Mouse (Mus musculus): ENCODE measurements around the gene Ptdss2. TPM values are rescaled to one million over a fixed set of nuclear protein-coding genes. Genes with fewer than 3 reads are reported as not detected.

The Ptdss2 gene
- total RNA-seq, 2 experiments from 2014 or later: 44.2 to 53.1 TPM

GRCm38 (mm10) chr7:141172116-141173006 is 50.2 kb downstream of the Ptdss2 start, which contains the start of gene Rnh1:
TSS of gene Rnh1 (minus strand) at chr7:141172857.
- DNase-seq (ENCODE audit: low spot score in 2 of 2): peak; percentile 76 to 82

DNA sequence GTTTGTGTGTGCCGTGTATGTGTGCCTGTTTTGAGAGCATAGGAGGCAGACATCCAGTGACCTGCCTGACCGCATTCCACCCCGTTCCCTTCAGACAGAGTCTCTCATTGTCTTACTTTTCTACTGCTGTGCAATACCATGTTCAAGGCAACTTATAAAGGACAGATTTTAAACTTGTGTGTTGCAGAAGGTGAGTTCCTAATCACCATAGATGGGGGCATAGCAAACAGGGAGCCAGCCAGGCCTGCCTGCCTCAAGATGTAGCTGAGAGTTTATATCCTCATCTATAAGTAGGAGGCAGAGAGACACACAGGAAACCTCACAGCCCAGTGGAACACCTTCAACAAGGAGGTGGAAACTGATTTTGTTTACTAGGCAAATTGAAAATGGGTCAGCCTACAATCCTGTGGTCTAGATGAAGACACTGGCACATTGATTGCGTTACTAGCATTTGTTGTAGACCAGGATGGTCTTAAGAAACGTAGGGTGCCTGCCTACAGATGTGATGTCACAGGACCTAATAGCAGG is 51.2 kb downstream of the Ptdss2 start:
- no peak for DNase-seq (ENCODE audit: low spot score in 2 of 2)

DNA sequence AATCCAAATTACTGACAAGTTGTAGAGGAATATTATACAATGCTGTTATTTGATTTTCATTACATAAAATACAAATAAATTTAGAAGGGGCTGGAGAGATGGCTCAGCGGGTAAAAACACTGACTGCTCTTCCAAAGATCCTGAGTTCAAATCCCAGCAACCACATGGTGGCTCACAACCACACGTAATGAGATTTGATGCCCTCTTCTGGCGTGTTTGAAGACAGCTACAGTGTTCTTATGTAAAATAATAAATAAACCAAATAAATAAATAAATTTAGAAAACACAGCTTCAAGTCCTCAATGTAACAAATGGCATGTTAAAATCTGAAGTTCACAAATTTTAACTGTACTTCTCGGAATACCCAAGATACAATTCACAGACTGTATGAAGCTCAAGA is 52.9 kb downstream of the Ptdss2 start:
- no peak for DNase-seq (ENCODE audit: low spot score in 2 of 2)

DNA sequence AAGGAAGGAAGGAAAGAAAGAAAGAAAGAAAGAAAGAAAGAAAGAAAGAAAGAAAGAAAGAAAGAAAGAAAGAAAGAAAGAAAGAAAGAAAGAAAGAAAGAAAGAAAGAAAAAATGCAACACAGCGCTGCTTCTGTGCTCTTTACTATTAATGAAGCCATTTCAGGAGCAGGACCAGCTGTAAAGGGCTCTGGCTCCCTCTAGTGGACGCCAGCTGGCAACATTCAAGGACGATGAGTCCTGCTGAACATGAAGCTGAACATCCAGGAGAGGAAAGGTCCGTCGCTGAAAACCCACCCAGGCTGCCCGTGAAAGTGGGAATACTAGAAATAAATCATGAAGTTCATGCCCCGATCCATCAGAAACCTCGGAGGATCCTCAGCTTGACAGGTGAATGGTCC is 54.0 kb downstream of the Ptdss2 start:
- peak; percentile 55 to 75 for DNase-seq (ENCODE audit: low spot score in 2 of 2)

GRCm38 (mm10) chr7:141188194-141188593 is 66.0 kb downstream of the Ptdss2 start:
- DNase-seq (ENCODE audit: low spot score in 2 of 2): no peak

- DNase-seq (ENCODE audit: low spot score in 2 of 2): no peak
Observed at GRCm38 (mm10) chr7:141188733-141189132, 66.6 kb downstream of the Ptdss2 start.

DNA sequence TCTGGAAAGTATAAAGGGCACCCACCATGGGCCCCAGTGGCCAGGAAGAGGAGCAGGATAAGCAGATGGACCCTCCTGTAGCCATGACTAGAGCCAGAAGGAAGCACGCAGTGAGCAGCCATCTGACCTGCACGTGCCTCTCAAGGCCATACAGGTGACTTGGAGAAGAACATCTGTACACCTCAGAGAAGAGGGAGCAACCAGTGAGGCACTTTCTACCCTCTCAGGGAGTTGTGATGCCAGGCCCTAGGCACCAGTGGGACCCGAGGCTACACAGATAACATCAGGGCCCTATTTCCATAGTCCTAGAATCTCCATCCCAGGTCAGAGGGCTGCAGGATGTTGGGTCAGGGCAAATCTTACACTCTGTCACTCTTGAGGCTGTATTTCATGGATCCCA is 68.0 kb downstream of the Ptdss2 start:
- no peak for DNase-seq (ENCODE audit: low spot score in 2 of 2)

GRCm38 (mm10) chr7:141191036-141191435 is 68.9 kb downstream of the Ptdss2 start:
- no peak for DNase-seq (ENCODE audit: low spot score in 2 of 2)

DNA sequence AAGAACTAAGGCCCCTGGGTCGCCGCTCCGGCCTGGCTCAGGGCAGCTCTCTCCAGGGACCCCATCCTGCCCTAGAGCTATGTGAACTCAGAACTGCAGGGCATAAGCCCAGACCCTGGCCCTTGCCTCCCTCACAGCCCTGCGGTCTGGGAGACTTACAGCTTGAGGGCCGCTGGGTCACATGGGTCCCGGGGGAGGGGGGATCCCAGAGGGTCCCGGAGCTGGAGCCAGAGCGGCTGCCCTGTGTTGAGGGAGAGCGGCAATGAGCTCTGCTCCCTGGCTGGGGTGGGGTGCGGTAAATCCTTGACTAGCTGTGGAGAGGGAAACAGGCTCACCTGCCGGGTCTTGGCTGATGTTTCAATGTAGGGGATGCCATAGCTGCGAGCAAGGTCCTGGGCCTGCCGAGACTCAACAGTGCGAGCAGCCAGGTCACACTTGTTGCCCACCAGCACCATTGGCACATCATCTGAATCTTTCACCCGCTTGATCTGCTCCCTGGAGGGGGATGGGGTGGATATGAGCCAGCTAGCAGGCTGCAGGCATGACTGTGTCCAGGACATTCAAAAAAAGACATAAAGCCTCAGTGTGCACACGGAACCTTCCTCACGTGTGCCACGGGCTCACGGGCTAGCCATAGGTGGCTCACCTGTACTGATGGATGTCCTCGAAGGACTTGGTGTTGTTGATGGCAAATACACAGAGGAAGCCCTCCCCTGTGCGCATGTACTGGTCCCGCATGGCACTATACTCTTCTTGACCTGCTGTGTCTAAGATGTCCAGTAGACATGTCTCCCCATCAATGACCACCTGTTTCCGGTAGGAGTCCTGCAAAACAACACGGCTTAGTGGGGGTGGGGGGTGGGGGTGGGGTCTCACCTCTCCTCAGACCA is 69.9 kb downstream of the Ptdss2 start:
- no peak for DNase-seq (ENCODE audit: low spot score in 2 of 2)

- no peak for DNase-seq (ENCODE audit: low spot score in 2 of 2)
Observed at GRCm38 (mm10) chr7:141192776-141193347, 70.7 kb downstream of the Ptdss2 start.

DNA sequence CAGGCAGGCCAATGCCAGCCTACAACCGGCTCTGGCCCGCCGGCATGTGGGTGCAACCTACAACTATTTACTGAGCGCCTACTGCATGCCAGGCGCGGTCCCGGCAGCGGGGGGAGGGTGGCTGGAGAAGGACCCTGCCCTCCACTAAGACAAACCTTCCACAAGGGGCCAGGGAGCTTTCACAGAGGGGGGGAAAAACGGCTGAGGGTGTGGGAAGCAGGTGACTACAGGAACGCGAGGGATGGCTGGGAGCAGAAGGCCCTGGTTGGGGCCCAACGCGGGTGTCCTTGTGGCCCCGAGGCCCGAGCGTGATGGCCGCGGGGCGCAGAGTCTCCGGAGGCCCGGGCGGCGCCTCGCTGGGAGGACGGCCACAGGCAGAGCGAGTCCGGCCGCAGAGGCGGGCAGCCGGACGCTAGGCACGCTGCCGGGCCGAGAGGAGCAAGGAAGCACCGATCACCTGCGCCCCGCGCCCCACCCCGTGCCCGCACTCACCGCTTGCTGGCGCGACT is 71.2 kb downstream of the Ptdss2 start:
- DNase-seq (ENCODE audit: low spot score in 2 of 2): no peak

DNA sequence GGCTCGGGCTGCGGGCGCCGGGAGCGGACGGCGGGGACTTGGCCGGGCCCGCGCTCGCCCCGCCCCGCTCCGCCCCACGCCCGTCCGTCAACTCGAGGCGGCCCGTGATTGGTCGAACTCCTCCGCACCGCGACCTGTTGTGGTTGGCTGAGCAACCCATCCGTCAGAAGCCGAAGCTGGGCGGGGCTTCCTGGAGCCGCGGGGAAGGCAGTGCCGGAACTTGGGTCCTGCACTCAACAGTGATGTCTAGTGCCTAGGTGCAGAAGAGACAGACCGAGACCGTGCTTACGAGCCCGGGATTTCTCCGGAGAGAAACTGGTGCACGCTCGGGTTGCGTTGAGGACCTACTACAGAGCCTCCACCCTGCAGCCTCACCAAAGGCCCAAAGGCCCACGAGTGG is 71.8 kb downstream of the Ptdss2 start, which contains the start of the genes Hras and Lrrc56:
Gene Hras, minus strand, starts transcription at position 58 of the 400 bp plus-strand sequence.
Gene Lrrc56, plus strand, starts transcription at position 210 of the 400 bp plus-strand sequence.
- peak; percentile 90 to 97 for DNase-seq (ENCODE audit: low spot score in 2 of 2)

DNA sequence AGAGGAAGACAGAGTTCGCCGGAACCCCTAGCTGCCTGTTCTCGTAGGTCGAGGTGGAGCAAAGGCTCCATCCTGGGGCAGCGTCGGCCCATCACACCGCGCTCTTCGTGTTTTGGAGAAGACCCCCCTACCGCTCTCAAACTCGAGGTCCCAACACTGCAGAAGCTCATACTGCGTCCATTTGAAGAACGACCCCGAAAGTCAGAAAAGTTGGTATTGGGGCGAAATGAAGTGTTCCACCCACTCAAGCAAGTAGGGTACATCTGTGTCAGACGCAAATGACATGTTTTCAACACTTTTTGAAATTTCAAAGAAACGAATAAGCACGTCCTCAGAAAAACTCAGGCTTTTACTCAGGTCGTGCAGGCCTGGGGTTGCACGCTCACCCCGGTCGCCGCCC is 72.2 kb downstream of the Ptdss2 start:
- DNase-seq (ENCODE audit: low spot score in 2 of 2): no peak

DNA sequence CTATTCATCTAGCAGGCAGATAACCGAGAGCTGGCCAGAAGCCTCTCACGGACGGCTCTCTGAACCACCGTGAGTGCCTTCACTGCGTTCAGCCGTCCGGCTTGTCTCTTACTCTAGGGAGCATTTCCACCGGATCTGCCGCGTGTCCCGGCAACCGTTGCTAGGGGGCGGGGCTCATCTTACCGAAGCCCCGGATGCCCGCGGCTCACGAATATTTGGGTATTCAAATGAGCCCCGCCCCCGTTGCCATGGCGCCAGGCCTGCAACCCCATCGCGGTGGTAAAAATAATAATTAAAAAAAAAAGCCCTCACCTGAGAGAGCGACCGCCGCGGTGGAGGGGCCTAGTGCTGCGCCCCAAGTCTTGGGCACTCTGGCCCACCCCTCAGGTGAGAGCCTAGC is 72.6 kb downstream of the Ptdss2 start:
- peak; percentile 75 to 86 for DNase-seq (ENCODE audit: low spot score in 2 of 2)

DNA sequence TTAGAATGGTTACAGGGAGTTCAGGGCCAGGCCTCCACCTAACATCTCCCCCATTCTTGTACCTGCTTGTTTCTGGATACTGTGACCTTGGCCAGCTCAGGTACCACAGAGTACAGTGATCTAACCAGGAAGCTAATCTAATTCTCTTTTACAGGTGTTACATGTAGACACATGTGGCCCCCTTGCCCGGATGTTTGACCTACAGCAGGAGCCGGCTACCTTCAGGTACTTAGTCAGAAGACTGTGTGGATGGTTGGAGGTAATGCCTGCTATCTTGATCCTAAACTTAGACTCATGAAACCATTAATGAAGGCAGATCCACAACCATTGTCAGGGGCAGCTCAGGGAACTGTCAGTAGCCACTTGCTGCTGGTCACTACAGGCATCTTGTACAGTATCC is 73.6 kb downstream of the Ptdss2 start:
- no peak for DNase-seq (ENCODE audit: low spot score in 2 of 2)

GRCm38 (mm10) chr7:141196619-141197282 is 74.6 kb downstream of the Ptdss2 start:
- DNase-seq (ENCODE audit: low spot score in 2 of 2): no peak

DNA sequence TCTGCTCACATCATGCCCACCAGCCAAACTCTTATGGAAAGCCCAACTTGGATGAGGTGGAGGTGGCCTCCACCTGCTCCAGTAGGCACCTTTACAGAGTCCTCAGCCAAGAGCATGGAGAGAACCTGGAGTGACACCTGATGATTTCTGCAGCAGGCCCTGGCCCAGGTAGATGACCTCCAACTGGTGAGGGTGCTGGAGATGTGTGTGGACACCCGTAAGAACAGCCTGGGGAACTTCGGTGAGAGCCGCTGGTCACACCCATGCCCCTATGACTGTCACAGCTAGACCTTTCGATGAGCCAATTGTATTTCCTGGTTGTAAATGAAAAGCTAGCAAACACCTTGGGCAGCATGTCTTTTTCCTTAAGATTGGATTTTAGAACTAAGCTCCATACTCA is 75.9 kb downstream of the Ptdss2 start:
- no peak for DNase-seq (ENCODE audit: low spot score in 2 of 2)

DNA sequence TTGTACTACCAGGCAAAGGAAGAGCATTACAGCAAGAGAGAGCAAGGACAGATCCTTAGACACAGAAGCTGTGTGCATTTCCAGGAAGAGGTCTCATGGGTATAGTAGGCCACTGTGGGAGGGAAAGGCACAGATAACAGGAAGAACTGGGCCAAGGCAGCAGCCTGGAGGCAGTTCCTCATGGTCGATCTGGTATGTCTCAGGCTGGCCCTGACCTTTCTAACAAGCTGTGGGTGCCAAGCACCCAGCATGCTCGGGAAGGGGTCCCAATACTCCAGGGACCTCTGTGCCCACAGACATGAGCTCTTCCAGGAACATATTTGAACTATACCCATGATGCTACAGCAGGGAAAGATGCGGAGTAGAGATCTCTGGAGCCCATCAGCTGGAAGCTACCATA is 82.4 kb downstream of the Ptdss2 start:
- no peak for DNase-seq (ENCODE audit: low spot score in 2 of 2)

GRCm38 (mm10) chr7:141205504-141205903 is 83.3 kb downstream of the Ptdss2 start:
- no peak for DNase-seq (ENCODE audit: low spot score in 2 of 2)

DNA sequence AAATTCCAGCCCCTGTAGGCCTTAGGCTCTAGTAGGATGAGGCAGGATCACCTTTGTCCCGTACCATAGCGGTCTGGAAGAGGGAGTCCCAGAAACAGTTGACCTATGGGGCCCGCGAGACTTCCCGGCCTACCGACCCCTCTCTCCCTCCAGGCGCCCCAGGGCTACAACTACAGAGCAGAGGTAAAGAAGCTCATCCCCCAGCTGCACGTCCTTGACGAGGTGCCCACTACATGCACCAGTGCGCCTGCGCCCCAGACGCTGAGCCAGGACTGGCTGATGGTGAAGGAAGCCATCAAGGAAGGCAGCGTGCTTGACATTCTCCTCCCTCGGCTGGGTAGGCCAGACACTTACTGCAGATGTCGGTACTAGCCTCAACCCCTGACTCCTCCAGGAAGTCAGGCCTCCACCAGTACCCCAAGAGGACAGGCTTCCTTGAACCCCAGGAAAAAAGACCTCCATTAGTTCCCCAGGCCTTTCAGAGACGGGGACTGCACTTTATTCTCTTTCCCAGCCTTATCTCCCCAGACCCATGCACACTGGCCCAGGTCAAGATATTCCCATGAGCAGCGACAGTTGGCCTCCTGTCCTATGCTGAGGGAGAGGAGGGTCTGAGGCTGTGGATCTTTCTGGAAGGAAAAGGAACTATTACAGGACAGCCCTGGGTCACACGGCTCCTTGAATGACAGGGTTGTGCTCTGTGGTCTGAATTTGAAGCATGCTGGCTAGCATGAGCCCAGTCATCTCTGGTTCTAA is 84.2 kb downstream of the Ptdss2 start:
- no peak for DNase-seq (ENCODE audit: low spot score in 2 of 2)

Measured in adrenal gland, postnatal 4 days (tissue).